Mouse (Mus musculus) liver, adult 2 months (tissue): ENCODE results near the gene Ica1.

Experiments
- CTCF ChIP-seq: fragments of 200-500 bp; IDR thresholded peaks from 2 replicates; pipeline ENCODE4 v1.5.1; 2011; ENCODE audit warnings: low read depth, low read length, control low read depth
- POLR2A ChIP-seq: fragments of 200-500 bp; IDR thresholded peaks from 2 replicates; pipeline ENCODE4 v1.6.1; 2011; ENCODE audit warnings: low read length, control low read depth; ENCODE audit not compliant: insufficient read depth; ENCODE audit errors: extremely low read depth

DNA sequence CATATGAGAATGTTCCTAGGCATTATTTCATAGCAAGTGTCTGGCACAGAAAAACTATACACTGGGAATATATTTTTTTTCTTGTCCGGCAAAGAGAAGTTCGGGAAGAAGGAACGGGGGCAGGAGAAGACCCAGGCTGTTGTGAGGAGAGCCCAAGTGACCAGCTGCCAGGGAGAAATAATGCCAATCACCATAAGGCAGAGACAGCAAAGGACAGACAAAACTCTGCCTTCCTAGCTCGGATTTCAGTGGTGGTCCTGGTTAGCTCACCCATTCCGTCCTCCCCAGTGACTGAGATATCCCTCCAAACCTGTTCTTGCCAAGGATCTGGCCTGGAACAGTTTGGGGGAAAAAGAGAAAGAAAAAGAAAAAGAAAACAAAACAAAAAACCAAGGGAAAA lies 113.3 kb downstream of the Ica1 start:
- TF ChIP-seq CTCF (no peak), POLR2A (no peak)
